Mouse (Mus musculus) layer of hippocampus, adult 9-10 months (tissue): ENCODE measurements around the gene Lmx1b.

ENCODE experiments used
- DNase-seq: peaks from one replicate; pipeline ENCODE4 v3.0.0; 2022; ENCODE audit warnings: low spot score

The Lmx1b gene

GRCm38 (mm10) chr2:33643721-33644713 is 3.7 kb upstream of the Lmx1b start:
- DNase-seq: no peak

GRCm38 (mm10) chr2:33642650-33643458 is 2.5 kb upstream of the Lmx1b start:
- no peak for DNase-seq

- no peak for DNase-seq
Measured at GRCm38 (mm10) chr2:33641859-33642571, 1.7 kb upstream of the Lmx1b start.

GRCm38 (mm10) chr2:33640978-33641858 is 907 bp upstream of the Lmx1b start:
- no peak for DNase-seq

GRCm38 (mm10) chr2:33639301-33640170 is 775 bp downstream of the Lmx1b start:
- DNase-seq: no peak

- no peak for DNase-seq
Measured at GRCm38 (mm10) chr2:33638141-33638733, 2.1 kb downstream of the Lmx1b start.

GRCm38 (mm10) chr2:33637288-33637687 is 3.0 kb downstream of the Lmx1b start:
- no peak for DNase-seq

- DNase-seq: no peak
Measured at GRCm38 (mm10) chr2:33636628-33637188, 3.6 kb downstream of the Lmx1b start.

GRCm38 (mm10) chr2:33636117-33636521 is 4.2 kb downstream of the Lmx1b start:
- DNase-seq: no peak

- no peak for DNase-seq
Measured at GRCm38 (mm10) chr2:33635323-33636116, 4.8 kb downstream of the Lmx1b start.

GRCm38 (mm10) chr2:33634481-33635090 is 5.7 kb downstream of the Lmx1b start:
- DNase-seq: no peak

GRCm38 (mm10) chr2:33633955-33634354 is 6.4 kb downstream of the Lmx1b start:
- DNase-seq: no peak

GRCm38 (mm10) chr2:33633237-33633636 is 7.1 kb downstream of the Lmx1b start:
- DNase-seq: no peak

GRCm38 (mm10) chr2:33632551-33633059 is 7.7 kb downstream of the Lmx1b start:
- DNase-seq: no peak

GRCm38 (mm10) chr2:33631708-33632343 is 8.5 kb downstream of the Lmx1b start:
- no peak for DNase-seq

GRCm38 (mm10) chr2:33631022-33631707 is 9.1 kb downstream of the Lmx1b start:
- DNase-seq: no peak
